Mouse (Mus musculus): ENCODE data around the gene Gm2163.
"Not testable (repeated sequence)": the region's sequence is repeated elsewhere in the genome, so short reads cannot be mapped to it uniquely, and the experiment has no call there.

The Gm2163 gene

GRCm38 (mm10) chr4:42466452-42466851 is at the start of gene Gm2163:
TSS of gene Gm2163 (plus strand) at chr4:42466752.
- not testable (repeated sequence) for DNase-seq (ENCODE audit: low spot score)

- DNase-seq (ENCODE audit: low spot score) = not testable (repeated sequence)
These were observed 27.5 kb upstream of the Gm2163 start, which contains the start of gene Gm21586 for GRCm38 (mm10) chr4:42439078-42439477. TSS of gene Gm21586 (plus strand) at chr4:42439378.

GRCm38 (mm10) chr4:42528075-42528474 is 61.5 kb downstream of the Gm2163 start, which contains the start of gene Fam205a2:
TSS of gene Fam205a2 (minus strand) at chr4:42528175.
- not testable (repeated sequence) for DNase-seq (ENCODE audit: low spot score)

GRCm38 (mm10) chr4:42611895-42612294 is 145.3 kb downstream of the Gm2163 start, which contains the start of gene Gm10591:
TSS of gene Gm10591 (plus strand) at chr4:42612195.
- not testable (repeated sequence) for DNase-seq (ENCODE audit: low spot score)

- not testable (repeated sequence) for DNase-seq (ENCODE audit: low spot score)
These were observed 162.9 kb downstream of the Gm2163 start, which contains the start of gene Gm2564 for GRCm38 (mm10) chr4:42629419-42629818. TSS of gene Gm2564 (plus strand) at chr4:42629719.

Measured in adipocyte (in vitro differentiated cells).